Mouse (Mus musculus) liver, embryonic 12.5 days (tissue): Measurements from ENCODE around the gene Chrna10. TPM values are rescaled to one million over a fixed set of nuclear protein-coding genes. Genes with fewer than 3 reads are reported as not detected.
A peak's percentile ranks its signal among the peaks of the same experiment; 100 is the strongest.

Experiments
- ATAC-seq: fragments of 200-750 bp; cut with Nextera tagmentation; 2 replicates; pipeline ENCODE4 v1.8.0; 2017; ENCODE audit warnings: moderate number of reproducible peaks, mild to moderate bottlenecking, moderate library complexity
- H3K27ac ChIP-seq: fragments of 300-500 bp; sonication (generic); 2 replicates; pipeline ENCODE4 v1.5.1; 2016; ENCODE audit warnings: mild to moderate bottlenecking
- H3K27me3 ChIP-seq: fragments of 300-500 bp; sonication (generic); replicated peaks from 2 replicates; pipeline ENCODE4 v1.6.1; 2016; ENCODE audit warnings: mild to moderate bottlenecking, moderate library complexity
- H3K36me3 ChIP-seq: fragments of 300-500 bp; sonication (generic); 2 replicates; pipeline ENCODE4 v1.6.1; 2016; ENCODE audit warnings: mild to moderate bottlenecking, moderate library complexity
- H3K4me1 ChIP-seq: fragments of 300-500 bp; sonication (generic); 2 replicates; pipeline ENCODE4 v1.6.1; 2016
- H3K4me2 ChIP-seq: fragments of 300-500 bp; sonication (generic); 2 replicates; pipeline ENCODE4 v1.6.1; 2016; ENCODE audit warnings: mild to moderate bottlenecking, moderate library complexity
- H3K4me3 ChIP-seq: fragments of 300-500 bp; sonication (generic); 2 replicates; pipeline ENCODE4 v1.5.1; 2016; ENCODE audit warnings: mild to moderate bottlenecking, moderate library complexity
- H3K9ac ChIP-seq: fragments of 300-500 bp; sonication (generic); 2 replicates; pipeline ENCODE4 v1.6.1; 2016; ENCODE audit warnings: mild to moderate bottlenecking, moderate library complexity
- H3K9me3 ChIP-seq: fragments of 300-500 bp; sonication (generic); replicated peaks from 2 replicates; pipeline ENCODE4 v1.6.1; 2016; ENCODE audit warnings: mild to moderate bottlenecking, moderate library complexity
- WGBS: fragments of 180-500 bp; shearing (Covaris S2); methylation state at CpG from one replicate; pipeline ENCODE4 v1.1.7; 2016; ENCODE audit not compliant: insufficient replicate concordance; 5-methylcytosine and 5-hydroxymethylcytosine counted together
- polyA plus RNA-seq: library from polyadenylated mRNA; unstranded; fragments of >200 nt; fragmentation: Nextera tagmentation; extraction: Ambion mirVana; gene quantifications from 2 replicates; pipeline ENCODE4 v1.2.1, GENCODE M21; 2016

Gene Chrna10
- polyA plus RNA-seq, 1 experiment from 2014 or later = not detected

DNA sequence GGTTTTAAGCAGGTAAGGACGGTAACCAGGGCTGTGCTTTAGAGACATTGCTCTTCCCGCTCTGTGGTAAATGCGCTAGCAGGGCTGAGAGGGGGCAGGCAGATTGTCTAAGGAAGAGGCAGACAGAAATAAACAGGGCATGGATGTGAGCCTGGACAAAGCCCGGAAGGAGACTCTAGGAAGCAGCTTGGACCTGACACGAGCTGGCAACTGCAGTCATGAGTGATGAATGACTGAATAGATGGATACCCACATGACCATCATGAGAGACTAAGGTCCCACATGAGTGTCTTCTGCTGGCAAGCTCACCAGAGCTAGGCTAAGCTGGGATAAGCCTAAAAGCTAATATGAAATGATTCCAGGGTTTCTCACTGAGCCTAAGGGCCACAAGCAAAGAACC, 12.5 kb downstream of the Chrna10 start:
- H3K4me2 ChIP-seq = 0 out of 2 replicates have a peak overlapping the region, but pooled peaks have one; percentile 5
- 0 out of 2 replicates have a peak overlapping the region, but pooled peaks have one; percentile 14 for H3K9ac ChIP-seq
- H3K9me3 ChIP-seq = no peaks in the 10 kb centered on the region
- peaks cover 31% of the 10 kb centered on the region for H3K27me3 ChIP-seq
- no peak overlapping the region for H3K4me3 ChIP-seq
- no peak overlapping the region for H3K27ac ChIP-seq
- 57% methylated on average over 5 of the region's 5 CpGs for WGBS
- no peak for ATAC-seq
- H3K4me1 ChIP-seq = peaks cover 51% of the 10 kb centered on the region
- H3K36me3 ChIP-seq = no peaks in the 10 kb centered on the region

DNA sequence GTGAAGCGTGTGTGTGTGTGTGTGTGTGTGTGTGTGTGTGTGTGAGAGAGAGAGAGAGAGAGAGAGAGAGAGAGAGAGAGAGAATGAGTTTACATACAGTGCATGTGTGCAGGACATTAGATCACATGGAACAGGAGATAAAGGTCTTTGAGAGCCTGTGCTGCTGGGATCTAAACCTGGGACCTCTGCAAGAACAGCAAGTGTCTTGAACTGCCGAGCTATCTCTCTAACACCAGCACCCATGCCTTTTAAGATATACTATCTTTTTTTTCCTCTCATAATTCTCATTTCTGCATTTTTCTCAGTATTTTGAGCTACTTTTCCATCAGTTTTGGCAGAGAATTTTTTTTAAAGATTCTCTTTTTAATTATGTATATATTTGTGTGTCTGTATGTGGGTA, 13.1 kb downstream of the Chrna10 start:
- peak; percentile 79 for ATAC-seq
- H3K4me3 ChIP-seq = no peak overlapping the region
- 0 out of 2 replicates have a peak overlapping the region, but pooled peaks have one; percentile 43 for H3K27ac ChIP-seq
- H3K27me3 ChIP-seq = peaks cover 36% of the 10 kb centered on the region
- H3K36me3 ChIP-seq = no peaks in the 10 kb centered on the region
- H3K9ac ChIP-seq = 0 out of 2 replicates have a peak overlapping the region, but pooled peaks have one; percentile 14
- H3K4me2 ChIP-seq = 0 out of 2 replicates have a peak overlapping the region, but pooled peaks have one; percentile 5
- peaks cover 51% of the 10 kb centered on the region for H3K4me1 ChIP-seq
- WGBS = 35% methylated on average over 2 of the region's 2 CpGs
- H3K9me3 ChIP-seq = no peaks in the 10 kb centered on the region

DNA sequence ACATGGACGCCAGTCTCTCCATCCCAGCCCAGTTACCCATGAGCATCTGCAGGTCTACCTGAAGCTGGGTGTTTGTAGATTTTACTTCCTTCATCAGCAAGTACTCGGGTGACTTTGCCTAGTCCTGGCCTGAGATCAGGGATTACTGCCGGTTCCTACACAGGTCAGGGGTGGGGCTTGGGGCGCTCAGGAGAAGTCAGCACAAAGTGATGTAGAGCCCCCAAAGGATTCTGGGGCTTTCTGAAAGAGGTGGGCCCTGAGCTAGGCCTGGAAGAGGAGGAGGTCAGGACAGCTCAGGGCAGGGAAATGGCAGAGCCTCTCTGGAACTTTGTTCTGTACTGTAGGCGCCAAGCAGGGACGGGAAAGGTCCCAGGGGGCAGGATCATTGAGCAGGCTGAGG, 13.9 kb downstream of the Chrna10 start:
- Histone ChIP-seq H3K4me1 (peaks cover 51% of the 10 kb centered on the region), H3K36me3 (no peaks in the 10 kb centered on the region), H3K9ac (no peak overlapping the region), H3K9me3 (no peaks in the 10 kb centered on the region), H3K4me3 (no peak overlapping the region), H3K4me2 (0 out of 2 replicates have a peak overlapping the region, but pooled peaks have one; percentile 4), H3K27ac (0 out of 2 replicates have a peak overlapping the region, but pooled peaks have one; percentile 43), H3K27me3 (peaks cover 45% of the 10 kb centered on the region)
- 50% methylated on average over 6 of the region's 6 CpGs for WGBS
- ATAC-seq = no peak

DNA sequence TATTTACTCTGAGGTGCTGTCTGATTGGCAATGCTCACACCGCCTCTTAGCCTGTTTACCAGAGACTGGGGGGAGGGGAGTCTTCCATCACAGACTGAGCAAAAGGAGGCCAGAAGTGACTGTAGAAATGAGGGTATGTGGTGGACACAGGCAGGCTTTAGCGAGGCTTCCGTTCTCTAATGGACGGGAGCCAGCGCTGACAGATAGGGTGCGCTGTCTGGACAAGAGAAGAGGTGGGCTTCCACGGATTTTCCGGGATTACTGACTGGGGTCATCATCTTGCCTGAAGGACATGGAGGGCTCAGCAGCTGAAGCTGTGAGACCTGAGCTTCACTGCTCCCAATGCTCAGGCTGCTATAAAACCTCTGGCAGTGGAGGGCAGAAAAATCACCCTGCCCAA, 14.4 kb downstream of the Chrna10 start:
- H3K27me3 ChIP-seq = peaks cover 45% of the 10 kb centered on the region
- H3K36me3 ChIP-seq = no peaks in the 10 kb centered on the region
- no peak for ATAC-seq
- WGBS = 60% methylated on average over 8 of the region's 8 CpGs
- no peaks in the 10 kb centered on the region for H3K9me3 ChIP-seq
- H3K9ac ChIP-seq = no peak overlapping the region
- H3K4me2 ChIP-seq = no peak overlapping the region
- H3K4me3 ChIP-seq = no peak overlapping the region
- no peak overlapping the region for H3K27ac ChIP-seq
- H3K4me1 ChIP-seq = peaks cover 50% of the 10 kb centered on the region

DNA sequence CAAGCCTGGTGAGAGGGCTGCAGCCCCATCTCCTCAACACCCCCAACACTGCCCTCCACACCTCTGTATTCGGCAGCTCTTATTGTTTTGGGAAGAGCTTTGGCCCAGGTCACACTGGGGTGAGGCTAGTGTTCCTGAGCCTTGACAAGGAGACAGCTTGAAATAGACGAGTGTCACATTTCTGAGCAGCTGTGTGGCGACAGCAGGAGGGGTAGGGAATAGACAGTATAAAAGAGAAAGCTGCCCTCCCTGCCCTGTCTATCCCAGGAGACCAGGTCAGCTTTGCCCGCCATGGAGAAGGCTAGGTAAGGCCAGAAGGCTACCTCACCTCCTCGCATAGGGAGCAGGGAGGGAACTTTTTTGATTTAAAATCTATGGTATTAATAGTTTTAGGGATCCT, 15.1 kb downstream of the Chrna10 start, which contains the start of gene Art1:
Gene Art1 (plus strand): TSS at position 257 of the 400 bp plus-strand sequence.
- no peaks in the 10 kb centered on the region for H3K36me3 ChIP-seq
- no peak within 1 kb of the TSS for H3K9ac ChIP-seq
- WGBS = 61% methylated on average over 5 of the region's 5 CpGs
- H3K9me3 ChIP-seq = no peaks in the 10 kb centered on the region
- no peak within 1 kb of the TSS for H3K4me3 ChIP-seq
- no peak for ATAC-seq
- peaks cover 44% of the 10 kb centered on the region for H3K27me3 ChIP-seq
- no peak within 1 kb of the TSS for H3K27ac ChIP-seq
- peaks cover 43% of the 10 kb centered on the region for H3K4me1 ChIP-seq
- H3K4me2 ChIP-seq = peak within 1 kb of the TSS; percentile 76

DNA sequence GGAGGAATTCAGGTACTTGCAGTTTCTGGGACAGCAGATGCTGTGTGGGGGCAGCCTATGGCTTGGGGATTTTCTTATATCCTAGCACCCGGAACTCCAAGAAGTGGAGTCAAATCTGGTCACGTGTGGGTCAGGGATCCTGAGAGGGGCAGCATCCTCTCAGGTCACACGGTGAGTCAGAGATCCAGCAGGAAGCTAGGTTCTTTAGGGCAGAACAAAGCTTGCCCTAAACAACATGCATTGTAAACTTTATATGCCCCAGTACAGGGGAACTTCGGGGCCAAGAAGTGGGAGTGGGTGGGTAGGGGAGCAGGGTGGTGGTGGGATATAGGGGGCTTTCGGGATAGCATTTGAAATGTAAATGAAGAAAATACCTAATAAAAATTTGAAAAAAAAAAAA, 15.8 kb downstream of the Chrna10 start:
- Histone ChIP-seq H3K27ac (no peak overlapping the region), H3K4me1 (peaks cover 43% of the 10 kb centered on the region), H3K9me3 (no peaks in the 10 kb centered on the region), H3K4me3 (no peak overlapping the region), H3K9ac (no peak overlapping the region), H3K4me2 (no peak overlapping the region), H3K36me3 (no peaks in the 10 kb centered on the region), H3K27me3 (peaks cover 43% of the 10 kb centered on the region)
- WGBS = 52% methylated on average over 5 of the region's 5 CpGs
- ATAC-seq = no peak

DNA sequence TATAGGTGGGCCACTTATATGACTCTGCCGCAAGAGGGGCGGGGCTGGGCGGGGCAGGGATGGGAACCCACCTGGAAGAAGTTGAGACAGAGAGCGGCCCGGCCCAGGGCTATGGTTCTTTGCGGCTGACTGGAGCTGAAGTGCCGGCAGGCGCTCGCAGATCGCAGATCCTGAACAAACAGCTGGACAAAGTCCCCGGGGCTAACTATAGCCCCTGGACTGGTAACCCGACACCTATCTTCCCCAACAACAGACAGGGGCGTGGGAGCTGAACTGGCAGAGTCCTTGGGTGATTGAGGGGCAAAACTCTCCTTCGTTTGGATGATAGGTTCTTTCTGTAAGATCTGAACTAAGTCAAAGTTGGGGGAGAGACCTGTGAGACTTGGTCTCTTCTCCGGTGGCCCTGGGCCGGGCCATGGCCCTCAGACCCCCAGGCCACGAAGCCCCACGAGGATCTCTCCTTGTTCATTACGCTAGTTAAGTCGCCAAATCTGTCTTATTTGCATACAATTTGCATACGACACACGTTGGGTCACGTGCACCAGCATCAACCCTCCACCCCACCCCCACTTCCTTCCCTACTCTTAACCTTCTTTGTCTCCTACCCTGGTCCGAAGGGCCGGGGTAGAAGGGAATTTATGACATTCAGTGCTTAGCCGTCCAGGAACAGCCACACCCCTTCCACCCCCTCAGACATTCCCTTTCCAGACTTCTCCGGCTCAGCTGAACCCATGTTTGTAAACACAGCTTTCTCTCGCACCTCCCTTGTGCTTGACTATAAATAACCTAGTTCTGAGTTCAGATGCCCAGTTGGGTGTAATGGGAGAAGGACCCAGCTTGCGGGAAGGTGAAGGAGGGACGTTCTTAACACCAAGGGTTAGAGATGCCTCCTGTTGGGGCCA, 16.6 kb downstream of the Chrna10 start:
- ATAC-seq = peak; percentile 59
- H3K9me3 ChIP-seq = no peaks in the 10 kb centered on the region

DNA sequence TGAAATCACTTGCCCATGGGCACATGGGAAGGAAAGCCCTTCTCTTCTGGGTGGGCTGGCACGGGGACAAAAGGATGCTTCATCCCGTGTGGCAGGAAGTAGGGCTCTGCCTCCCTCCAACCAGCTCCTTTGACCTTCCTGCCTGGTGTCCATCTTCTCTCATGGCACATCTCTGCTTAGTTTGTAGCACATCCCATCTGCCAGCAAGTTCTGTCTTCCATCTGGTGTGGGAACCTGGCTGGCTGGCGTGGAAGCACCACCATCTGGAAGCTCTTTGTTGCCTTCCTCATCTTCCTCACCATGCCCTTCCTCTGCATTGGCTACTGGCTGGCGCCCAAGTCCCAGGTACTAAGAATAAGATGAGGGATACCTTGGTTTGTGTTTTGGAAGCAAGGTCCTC, 29.3 kb downstream of the Chrna10 start:
- Histone ChIP-seq H3K4me1 (no peaks in the 10 kb centered on the region), H3K27me3 (no peaks in the 10 kb centered on the region), H3K9ac (no peak overlapping the region), H3K4me2 (no peak overlapping the region), H3K4me3 (no peak overlapping the region), H3K27ac (no peak overlapping the region), H3K9me3 (no peaks in the 10 kb centered on the region), H3K36me3 (peaks cover 27% of the 10 kb centered on the region)
- ATAC-seq = no peak
- 67% methylated on average over 4 of the region's 4 CpGs for WGBS

More for the DNA sequence above, 16.6 kb downstream of the Chrna10 start:
- Histone ChIP-seq H3K4me3 (peak overlapping the region; percentile 39), H3K4me1 (peaks cover 43% of the 10 kb centered on the region), H3K27me3 (peaks cover 43% of the 10 kb centered on the region), H3K9ac (peak overlapping the region; percentile 33), H3K27ac (no peak overlapping the region), H3K4me2 (peak overlapping the region; percentile 76), H3K36me3 (no peaks in the 10 kb centered on the region)
- WGBS = 10% methylated on average over 30 of the region's 30 CpGs

DNA sequence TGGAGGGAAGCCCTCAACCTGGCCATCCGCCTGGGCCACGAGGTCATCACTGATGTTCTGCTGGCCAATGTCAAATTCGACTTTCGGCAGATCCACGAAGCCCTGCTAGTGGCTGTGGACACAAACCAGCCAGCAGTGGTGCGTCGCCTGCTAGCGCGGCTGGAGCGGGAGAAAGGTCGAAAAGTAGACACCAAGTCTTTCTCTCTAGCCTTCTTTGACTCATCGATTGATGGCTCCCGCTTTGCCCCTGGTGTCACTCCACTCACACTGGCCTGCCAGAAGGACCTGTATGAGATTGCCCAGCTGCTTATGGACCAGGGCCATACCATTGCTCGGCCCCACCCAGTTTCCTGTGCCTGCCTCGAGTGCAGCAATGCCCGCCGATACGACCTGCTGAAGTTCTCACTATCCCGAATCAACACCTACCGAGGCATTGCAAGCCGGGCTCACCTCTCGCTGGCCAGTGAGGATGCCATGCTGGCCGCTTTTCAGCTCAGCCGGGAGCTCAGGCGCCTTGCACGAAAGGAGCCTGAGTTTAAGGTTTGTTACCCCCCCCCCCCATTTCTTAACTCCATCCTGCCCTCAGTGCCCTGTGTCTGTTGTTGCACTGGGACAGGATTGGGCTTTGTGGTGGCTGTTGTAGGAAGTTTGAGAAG, 32.5 kb downstream of the Chrna10 start:
- WGBS = 88% methylated on average over 26 of the region's 26 CpGs
- H3K27ac ChIP-seq = no peak overlapping the region
- H3K9me3 ChIP-seq = no peaks in the 10 kb centered on the region
- no peak for ATAC-seq
- no peak overlapping the region for H3K4me3 ChIP-seq
- no peaks in the 10 kb centered on the region for H3K4me1 ChIP-seq
- H3K4me2 ChIP-seq = no peak overlapping the region
- peaks cover 57% of the 10 kb centered on the region for H3K36me3 ChIP-seq
- no peak overlapping the region for H3K9ac ChIP-seq
- no peaks in the 10 kb centered on the region for H3K27me3 ChIP-seq

DNA sequence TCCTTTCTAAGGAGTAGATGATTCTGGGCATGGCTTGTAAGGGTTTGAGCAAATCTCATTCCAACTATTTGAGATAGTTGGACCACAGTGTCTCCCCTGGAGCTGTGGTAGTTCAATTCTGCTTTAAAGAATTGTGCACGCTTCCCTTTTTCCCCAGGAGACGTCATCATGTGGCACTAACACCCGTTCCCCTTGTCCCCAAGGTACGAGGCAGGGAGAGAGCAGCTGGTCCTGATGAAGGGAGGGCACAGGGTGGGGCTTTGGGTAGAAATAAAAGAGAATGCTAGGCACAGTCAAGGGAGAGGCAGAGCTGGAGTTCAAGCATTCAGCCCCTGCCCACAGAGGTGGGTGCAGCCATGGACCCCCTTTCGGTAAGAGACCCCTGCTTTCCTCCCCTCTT, 33.8 kb downstream of the Chrna10 start, which contains the start of gene Trpc2:
Gene Trpc2 (plus strand): TSS at position 301 of the 400 bp plus-strand sequence.
- no peaks in the 10 kb centered on the region for H3K9me3 ChIP-seq
- H3K4me1 ChIP-seq = no peaks in the 10 kb centered on the region
- no peak within 1 kb of the TSS for H3K27ac ChIP-seq
- ATAC-seq = no peak
- H3K4me3 ChIP-seq = no peak within 1 kb of the TSS
- WGBS = 71% methylated on average over 5 of the region's 5 CpGs
- H3K9ac ChIP-seq = no peak within 1 kb of the TSS
- no peaks in the 10 kb centered on the region for H3K27me3 ChIP-seq
- no peak within 1 kb of the TSS for H3K4me2 ChIP-seq
- peaks cover 70% of the 10 kb centered on the region for H3K36me3 ChIP-seq

DNA sequence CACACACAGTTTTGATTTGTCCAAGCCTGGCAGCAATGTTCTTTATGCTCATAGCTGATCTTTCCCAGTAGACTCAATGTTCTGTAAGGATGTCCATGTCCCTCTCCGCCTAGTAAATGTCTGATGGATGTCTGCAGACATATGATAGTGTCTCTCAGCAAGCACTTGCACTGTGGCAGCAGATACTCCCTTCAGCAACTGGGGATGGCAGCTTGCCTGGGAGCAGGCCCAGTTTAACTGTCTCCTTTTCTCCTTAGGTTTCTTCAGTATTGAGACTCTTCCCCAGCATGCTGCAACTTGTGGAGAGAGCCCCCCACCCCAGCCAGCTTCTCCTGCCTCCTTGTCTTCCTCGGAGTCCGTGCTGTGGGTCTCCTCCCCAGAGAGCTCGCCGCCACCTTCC, 34.8 kb downstream of the Chrna10 start:
- no peak for ATAC-seq
- Histone ChIP-seq H3K4me2 (no peak overlapping the region), H3K36me3 (peaks cover 80% of the 10 kb centered on the region), H3K9me3 (no peaks in the 10 kb centered on the region), H3K27me3 (no peaks in the 10 kb centered on the region), H3K4me3 (no peak overlapping the region), H3K27ac (no peak overlapping the region), H3K4me1 (no peaks in the 10 kb centered on the region), H3K9ac (no peak overlapping the region)
- 86% methylated on average over 5 of the region's 5 CpGs for WGBS

DNA sequence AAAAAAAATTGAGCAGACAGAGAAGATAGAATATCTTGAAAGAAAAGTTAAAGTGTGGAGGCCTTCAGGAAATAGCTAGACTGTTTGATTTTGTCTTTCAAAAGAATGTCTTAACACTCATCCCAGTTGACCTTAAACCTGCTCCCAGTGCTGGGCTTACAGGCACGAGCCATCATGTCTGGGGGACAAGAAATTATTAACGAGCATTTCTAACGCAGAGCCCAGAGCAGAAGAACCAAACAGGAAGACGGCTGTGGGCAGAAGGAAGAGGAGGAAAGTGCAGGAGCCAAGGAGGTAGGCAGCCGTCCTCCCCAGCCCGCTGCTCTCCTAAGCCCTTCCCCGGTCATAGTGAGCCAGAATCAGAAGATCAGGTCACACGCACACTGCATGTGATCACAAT, 36.3 kb downstream of the Chrna10 start:
- WGBS = 81% methylated on average over 8 of the region's 8 CpGs
- Histone ChIP-seq H3K27ac (no peak overlapping the region), H3K36me3 (peaks cover 94% of the 10 kb centered on the region), H3K9ac (no peak overlapping the region), H3K27me3 (no peaks in the 10 kb centered on the region), H3K4me2 (no peak overlapping the region), H3K9me3 (no peaks in the 10 kb centered on the region), H3K4me1 (no peaks in the 10 kb centered on the region), H3K4me3 (no peak overlapping the region)
- no peak for ATAC-seq
